ENCODE assay signal across 9 mouse cellular contexts in genomic region chr17:80255208-80255607, GRCm38 (mm10). TPM values are rescaled to one million over a fixed set of nuclear protein-coding genes. Genes with fewer than 3 reads are reported as not detected.
DNase-seq lines count a peak whose midpoint lies in the region; ATAC-seq and TF ChIP-seq lines count a peak whose summit lies in the region.
"Had no signal": no experiment of that assay in that cellular context is flagged by ENCODE, and none has a peak within 500 bp of the region (broad histone marks: within the 10 kb centered on the region; RNA-seq: fewer than 3 reads in every experiment).

No protein-coding gene starts in this region.

- no peak overlapping the region for H3K4me3 ChIP-seq in C2C12 (ENCODE audit: insufficient read depth, poor library complexity, severe bottlenecking)
- no peak overlapping the region for H3K4me3 ChIP-seq in cerebellum, adult 2 months (replicated peaks; ENCODE audit: insufficient read depth, low read depth, low read length)
- H3K4me3 ChIP-seq: neural tube, embryonic 13.5 days had no signal

- 77% methylated on average over 13 of the region's 13 CpGs for WGBS in cerebellum, adult 2 months

- no peaks in the 10 kb centered on the region for H3K79me3 ChIP-seq in C2C12 (ENCODE audit: low read depth)

- intact Hi-C loops in gastrocnemius, postnatal 14 days (cut with DNase I; ENCODE audit: low total_unique reads): no loop called here

- no peaks in the 10 kb centered on the region for H3K79me2 ChIP-seq in C2C12 (ENCODE audit: control insufficient read depth, insufficient read depth)

- peak; percentile 84 for DNase-seq in ZHBTc4 (ENCODE audit: low read depth, low spot score)
- DNase-seq in gastrocnemius, postnatal 14 days: peak; percentile 69
- peak; percentile 16 for DNase-seq in kidney, postnatal 10 days
- DNase-seq in ovary, adult 18-20 months (ENCODE audit: low spot score): peak; percentile 83
- no peak for DNase-seq in cerebellum, postnatal 14 days
- no peak for DNase-seq in cerebellum, adult 2 months

- H3ac ChIP-seq in C2C12 (ENCODE audit: control insufficient read depth, insufficient read length, low read depth): peak overlapping the region; percentile 47

- no peaks in the 10 kb centered on the region for H3K27me3 ChIP-seq in C2C12 (ENCODE audit: control insufficient read depth, insufficient read depth, insufficient read length)
- no peaks in the 10 kb centered on the region for H3K27me3 ChIP-seq in cerebellum, adult 2 months (ENCODE audit: control insufficient read depth, insufficient read depth, low read length)
- H3K27me3 ChIP-seq: neural tube, embryonic 13.5 days had no signal

- ATAC-seq in activated CD4-positive, CD25-positive, alpha-beta regulatory T cell, adult 4 months: no peak

- no peak for TF ChIP-seq POLR2A in cerebellum, adult 2 months (IDR thresholded peaks at IDR 0.05; ENCODE audit: borderline replicate concordance, insufficient read depth, low read length)

- peaks cover 76% of the 10 kb centered on the region for H3K36me3 ChIP-seq in C2C12 (ENCODE audit: control insufficient read depth, insufficient read depth)

- no peaks in the 10 kb centered on the region for H3K4me1 ChIP-seq in cerebellum, adult 2 months (ENCODE audit: control insufficient read depth, insufficient read depth, low read length)
- H3K4me1 ChIP-seq: neural tube, embryonic 13.5 days had no signal

- TF ChIP-seq CTCF in C2C12 (IDR thresholded peaks at IDR 0.05; ENCODE audit: control insufficient read depth, insufficient read depth, insufficient read length): no peak
- TF ChIP-seq CTCF in cerebellum, adult 2 months (IDR thresholded peaks at IDR 0.05; ENCODE audit: borderline replicate concordance, insufficient read depth, low read depth, low read length): no peak

- H3K27ac ChIP-seq in cerebellum, adult 2 months (ENCODE audit: insufficient read depth, low read length): no peak overlapping the region
- H3K27ac ChIP-seq: neural tube, embryonic 13.5 days had no signal

TF ChIP-seq in C2C12, 6 proteins besides CTCF, POLR2A, EP300 and RAD21:
- peak; percentile 11 for TF ChIP-seq FOSL1 (IDR thresholded peaks at IDR 0.05; ENCODE audit: insufficient read depth, low read length, poor library complexity, severe bottlenecking)
- no peak for TF ChIP-seq MYOG (IDR thresholded peaks at IDR 0.05; ENCODE audit: control insufficient read depth, extremely low read depth, insufficient read length)
- peak; percentile 86 for TF ChIP-seq MAX (IDR thresholded peaks at IDR 0.05)
- TF ChIP-seq MYOD1 (IDR thresholded peaks at IDR 0.05; ENCODE audit: control insufficient read depth, insufficient read length, low read depth): no peak

RNA-seq across cellular contexts. Expression of gene Gemin6, which starts 31.0 kb away (rescaled TPM):
- polyA plus RNA-seq in C2C12 (2012; fragmentation: generic; extraction: Trizol): 28.4 TPM
- 1 to 10 TPM; 5.3 to 5.5 TPM for total RNA-seq in gastrocnemius, postnatal 14 days (2021)
- 10 to 100 TPM; 14.7 to 14.9 TPM for polyA plus RNA-seq in activated CD4-positive, CD25-positive, alpha-beta regulatory T cell, adult 4 months (2017; shearing (Covaris generic))
- 6.0 and 6.1 TPM in 2 replicates for polyA plus RNA-seq in cerebellum, adult 2 months (2012; rRNA removed)

RNA-seq across cellular contexts. Expression of gene Morn2, which starts 34.8 kb away (rescaled TPM):
- 12.4 TPM for polyA plus RNA-seq in C2C12 (2012; fragmentation: generic; extraction: Trizol)
- total RNA-seq in gastrocnemius, postnatal 14 days (2021): 1 to 10 TPM; 4.9 to 6.1 TPM
- polyA plus RNA-seq in activated CD4-positive, CD25-positive, alpha-beta regulatory T cell, adult 4 months (2017; shearing (Covaris generic)): 1 to 10 TPM; 2.4 to 2.6 TPM
- 30.1 and 34.1 TPM in 2 replicates for polyA plus RNA-seq in cerebellum, adult 2 months (2012; rRNA removed)

RNA-seq across cellular contexts. Expression of gene Dhx57, which starts 35.1 kb away (rescaled TPM):
- polyA plus RNA-seq in C2C12 (2012; fragmentation: generic; extraction: Trizol): 6.1 TPM
- total RNA-seq in gastrocnemius, postnatal 14 days (2021): 1 to 10 TPM; 6.4 to 6.7 TPM
- polyA plus RNA-seq in activated CD4-positive, CD25-positive, alpha-beta regulatory T cell, adult 4 months (2017; shearing (Covaris generic)): 1 to 10 TPM; 7.0 to 8.6 TPM
- 24.4 and 26.0 TPM in 2 replicates for polyA plus RNA-seq in cerebellum, adult 2 months (2012; rRNA removed)

RNA-seq across cellular contexts. Expression of gene Ttc39d, which starts 47.9 kb away (rescaled TPM):
- 0.01 TPM for polyA plus RNA-seq in C2C12 (2012; fragmentation: generic; extraction: Trizol)
- total RNA-seq in gastrocnemius, postnatal 14 days (2021): under 1 TPM in 1 of 2 experiments, not detected in 1; 0.16 TPM
- not detected for polyA plus RNA-seq in activated CD4-positive, CD25-positive, alpha-beta regulatory T cell, adult 4 months (2017; shearing (Covaris generic))
- 0.05 and 0.13 TPM in 2 replicates for polyA plus RNA-seq in cerebellum, adult 2 months (2012; rRNA removed)
- polyA plus RNA-seq: neural tube, embryonic 13.5 days had no signal

RNA-seq across cellular contexts. Expression of gene Srsf7, which starts 48.1 kb away (rescaled TPM):
- polyA plus RNA-seq in C2C12 (2012; fragmentation: generic; extraction: Trizol): 228 TPM
- 10 to 100 TPM; 25.3 to 34.0 TPM for total RNA-seq in gastrocnemius, postnatal 14 days (2021)
- 100 to 1,000 TPM; 467 to 529 TPM for polyA plus RNA-seq in activated CD4-positive, CD25-positive, alpha-beta regulatory T cell, adult 4 months (2017; shearing (Covaris generic))
- 124 and 136 TPM in 2 replicates for polyA plus RNA-seq in cerebellum, adult 2 months (2012; rRNA removed)

Comparison
In these comparisons a context has a peak if more than half of its experiments do, and no peak if none do; other contexts are left out.
1. DNase-seq: peak in ZHBTc4 (single experiment), gastrocnemius, postnatal 14 days (single experiment), kidney, postnatal 10 days (single experiment) and ovary, adult 18-20 months (single experiment); none in cerebellum, postnatal 14 days (0 of 2) and cerebellum, adult 2 months (0 of 2).